Mouse (Mus musculus): ENCODE measurements around the gene Lipa. TPM values are rescaled to one million over a fixed set of nuclear protein-coding genes. Genes with fewer than 3 reads are reported as not detected.
A peak's percentile ranks its signal among the peaks of the same experiment; 100 is the strongest.

The Lipa gene
- total RNA-seq, 2 experiments from 2014 or later = 10.3 to 11.2 TPM

DNA sequence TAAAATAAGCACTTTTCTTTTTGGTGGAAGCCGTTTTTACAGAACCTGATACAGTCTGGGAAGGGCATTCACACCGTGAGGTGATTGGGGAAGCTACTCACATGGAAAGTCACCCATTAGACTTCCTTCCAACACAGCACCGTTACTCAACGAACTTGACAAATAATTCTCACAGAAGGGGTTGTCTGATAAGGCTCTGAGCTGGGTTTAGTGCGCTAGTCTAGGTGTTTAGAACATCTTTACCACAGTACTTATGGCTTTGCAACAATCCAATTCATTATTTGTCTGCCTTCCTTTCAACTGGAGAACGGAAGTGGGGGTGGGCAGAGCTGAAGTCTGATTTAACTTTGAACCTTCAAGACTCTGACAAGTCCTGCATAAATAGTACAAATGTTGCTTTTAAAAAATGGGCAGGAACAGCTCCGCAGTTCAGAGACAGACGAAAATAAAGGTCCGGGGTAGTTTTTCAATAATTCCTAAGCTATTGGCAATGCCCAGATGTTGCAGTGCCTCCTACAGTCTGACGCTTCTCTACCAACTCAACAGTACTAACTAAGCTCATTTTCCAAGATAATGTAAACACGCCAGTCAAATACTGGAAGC lies 852 bp downstream of the Lipa start:
- DNase-seq = no peak
- intact Hi-C loops (cut with DNase I; ENCODE audit: low total_unique reads) = no loop called here

DNA sequence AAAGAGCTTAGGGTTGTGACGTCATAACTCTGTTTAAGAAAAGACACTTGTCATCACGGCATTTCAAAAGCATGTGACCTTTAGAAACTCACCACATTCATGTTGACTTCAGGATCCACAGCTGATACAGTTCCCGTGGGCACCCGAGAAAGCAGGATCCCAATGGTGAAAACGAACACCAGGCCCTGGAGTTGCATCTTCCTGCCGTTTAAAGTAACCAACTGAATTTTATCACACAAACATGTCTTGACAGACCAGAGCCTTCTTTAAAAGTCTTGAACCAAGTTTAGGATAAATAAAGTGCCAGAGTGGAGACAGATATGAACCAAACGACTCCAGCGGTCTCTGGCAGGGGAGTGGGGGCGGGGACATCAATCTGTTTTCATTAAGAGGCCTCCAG lies 2.6 kb downstream of the Lipa start:
- intact Hi-C loops (cut with DNase I; ENCODE audit: low total_unique reads) = no loop called here

DNA sequence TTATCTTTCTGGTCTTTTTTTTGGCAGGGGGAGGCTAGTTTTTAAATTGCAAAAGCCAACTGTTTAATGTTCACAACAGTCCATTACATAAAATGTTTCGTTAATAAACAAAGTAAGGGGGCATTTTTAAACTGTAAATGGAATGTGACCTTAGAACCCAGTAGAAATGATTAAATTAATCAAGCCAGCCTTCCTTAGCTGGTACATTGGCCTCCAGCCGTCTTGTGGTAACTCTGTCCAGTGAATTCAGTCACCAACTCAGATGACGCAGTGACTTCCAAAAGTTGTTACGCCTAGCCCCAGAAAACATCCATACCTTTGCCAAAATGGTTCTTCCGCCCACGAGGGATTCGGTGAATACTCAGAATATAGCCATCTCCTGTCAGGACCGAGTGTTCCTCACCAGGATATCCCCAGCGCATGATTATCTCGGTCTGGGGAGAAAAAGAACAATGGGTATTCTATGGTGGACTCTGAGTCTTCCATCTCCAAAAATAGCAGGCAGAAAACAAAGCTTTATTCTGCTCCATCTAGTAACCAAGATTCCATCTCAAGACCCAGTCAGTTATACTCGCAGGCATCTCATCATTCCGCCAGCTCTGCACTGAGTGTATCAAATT lies 4.1 kb downstream of the Lipa start:
- DNase-seq = no peak
- intact Hi-C loops (cut with DNase I; ENCODE audit: low total_unique reads) = no loop called here

More for the DNA sequence above, 2.6 kb downstream of the Lipa start:
- no peak for DNase-seq

- DNase-seq = no peak
- intact Hi-C loops (cut with DNase I; ENCODE audit: low total_unique reads) = no loop called here
These were observed 5.3 kb downstream of the Lipa start for GRCm38 (mm10) chr19:34521978-34522377.

GRCm38 (mm10) chr19:34521361-34521760 lies 5.9 kb downstream of the Lipa start:
- DNase-seq = no peak
- intact Hi-C loops (cut with DNase I; ENCODE audit: low total_unique reads) = no loop called here

GRCm38 (mm10) chr19:34520051-34520450 lies 7.2 kb downstream of the Lipa start:
- no peak for DNase-seq
- intact Hi-C loops (cut with DNase I; ENCODE audit: low total_unique reads) = no loop called here

DNA sequence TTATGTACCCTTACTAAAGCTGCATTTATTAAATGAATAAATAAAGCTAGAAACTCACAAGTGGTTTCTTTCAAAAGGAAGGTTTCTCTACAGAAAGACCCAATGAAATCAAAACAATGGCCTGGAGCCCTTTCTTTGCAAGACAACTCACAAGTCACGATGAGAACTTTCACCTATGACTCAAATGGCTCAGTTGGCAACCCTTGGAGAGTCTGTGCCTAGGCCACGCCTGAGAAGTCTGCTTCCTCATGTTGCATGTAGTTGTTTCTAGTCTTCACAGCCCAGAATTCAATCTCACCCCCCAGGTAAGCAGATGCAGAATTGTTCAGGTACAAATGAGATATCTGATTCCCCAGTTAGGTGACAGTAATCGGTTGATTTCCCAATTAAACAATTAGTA lies 7.6 kb downstream of the Lipa start:
- DNase-seq = no peak
- intact Hi-C loops (cut with DNase I; ENCODE audit: low total_unique reads) = no loop called here

GRCm38 (mm10) chr19:34518786-34519185 lies 8.5 kb downstream of the Lipa start:
- intact Hi-C loops (cut with DNase I; ENCODE audit: low total_unique reads) = no loop called here
- no peak for DNase-seq

GRCm38 (mm10) chr19:34517812-34518594 lies 9.3 kb downstream of the Lipa start:
- DNase-seq = no peak

DNA sequence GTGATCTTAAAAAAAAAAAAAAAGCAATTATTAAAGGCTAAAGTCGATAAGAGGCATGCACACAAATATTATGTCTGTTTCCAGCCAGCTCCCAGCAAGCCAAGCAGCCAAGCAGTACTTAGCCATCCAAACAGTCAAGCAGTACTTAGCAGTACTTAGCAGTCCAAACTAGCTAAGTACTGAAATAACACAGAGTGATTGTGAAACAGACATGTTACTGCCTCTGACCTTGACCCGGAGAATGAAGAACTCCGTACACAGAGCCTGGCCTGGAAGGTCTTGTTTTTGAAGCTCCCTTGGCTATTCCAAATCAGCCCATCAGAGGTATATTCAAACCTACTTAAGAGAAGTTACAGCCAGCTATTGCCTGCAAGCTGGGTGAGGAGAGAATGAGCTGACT lies 10.1 kb downstream of the Lipa start:
- intact Hi-C loops (cut with DNase I; ENCODE audit: low total_unique reads) = no loop called here
- DNase-seq = no peak

More at GRCm38 (mm10) chr19:34517812-34518594, 9.3 kb downstream of the Lipa start:
- intact Hi-C loops (cut with DNase I; ENCODE audit: low total_unique reads) = no loop called here

- no peak for DNase-seq
- intact Hi-C loops (cut with DNase I; ENCODE audit: low total_unique reads) = no loop called here
These were observed 10.9 kb downstream of the Lipa start for GRCm38 (mm10) chr19:34516346-34516745.

- intact Hi-C loops (cut with DNase I; ENCODE audit: low total_unique reads) = no loop called here
- DNase-seq = no peak
These were observed 11.6 kb downstream of the Lipa start for GRCm38 (mm10) chr19:34515681-34516080.

DNA sequence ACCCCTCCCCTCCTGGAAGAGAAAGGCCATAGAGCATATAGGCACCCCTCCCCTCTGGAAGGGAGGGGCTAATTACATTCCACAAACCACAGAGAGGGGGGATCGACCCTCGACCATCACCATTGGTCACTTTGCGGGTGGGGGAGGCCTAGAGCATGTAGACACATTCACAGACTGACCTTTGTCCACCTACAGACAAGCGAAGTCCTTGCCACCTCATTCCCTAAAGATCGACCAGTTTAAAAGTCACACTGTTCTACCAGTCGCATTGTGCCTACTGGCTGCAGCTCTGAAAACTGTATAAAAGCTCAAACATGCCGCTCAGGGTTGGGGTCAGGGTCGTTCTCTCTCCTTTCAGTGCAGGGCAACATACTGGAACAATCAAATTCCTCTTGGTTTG lies 15.7 kb downstream of the Lipa start:
- intact Hi-C loops (cut with DNase I; ENCODE audit: low total_unique reads) = no loop called here
- no peak for DNase-seq

GRCm38 (mm10) chr19:34510717-34511116 lies 16.6 kb downstream of the Lipa start:
- no peak for DNase-seq
- intact Hi-C loops (cut with DNase I; ENCODE audit: low total_unique reads) = no loop called here

DNA sequence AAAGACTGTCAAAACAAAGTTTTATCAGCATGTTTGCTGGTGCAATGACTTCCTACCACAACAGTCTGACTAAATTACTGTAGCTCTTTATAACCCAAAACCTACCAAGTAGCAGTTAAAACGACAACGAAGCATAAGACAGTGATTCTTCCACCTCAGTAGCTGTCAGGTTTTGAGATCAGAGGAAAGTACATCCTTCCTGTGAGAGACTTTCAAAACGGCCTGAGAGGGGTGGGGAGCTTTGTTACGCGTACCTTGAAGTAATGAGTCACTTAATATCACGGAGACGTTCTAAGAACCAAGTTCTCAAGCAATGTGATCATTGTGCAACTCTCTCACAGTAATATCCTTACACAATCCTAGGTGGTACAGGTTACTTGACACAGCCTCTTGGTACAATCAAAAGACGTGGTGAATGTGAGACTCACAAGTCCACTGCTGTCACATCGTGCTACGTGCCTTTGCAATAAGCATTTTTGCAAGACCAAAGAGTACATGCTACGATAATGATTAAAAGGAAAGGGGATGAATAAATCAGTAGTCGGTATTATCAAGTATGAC lies 22.0 kb downstream of the Lipa start:
- no peak for DNase-seq
- intact Hi-C loops (cut with DNase I; ENCODE audit: low total_unique reads) = no loop called here

DNA sequence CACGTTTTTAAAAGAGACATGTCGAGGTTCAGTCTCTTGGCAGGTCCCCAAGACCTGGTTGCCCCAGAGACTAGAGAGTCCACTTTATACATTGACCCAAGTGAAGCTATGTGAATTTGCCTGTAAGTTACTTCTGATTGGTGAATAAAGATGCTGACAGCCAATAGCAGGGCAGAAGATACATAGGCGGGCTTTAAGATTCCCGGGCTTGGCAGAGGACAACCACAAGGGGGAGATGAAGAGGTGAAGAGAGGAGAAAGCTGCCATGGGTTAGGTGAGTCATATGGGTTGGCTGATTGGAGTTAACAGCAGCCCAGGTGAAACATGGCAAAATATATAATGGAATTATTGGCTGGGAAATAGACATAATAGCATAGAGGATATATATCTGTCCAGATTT lies 26.5 kb downstream of the Lipa start:
- intact Hi-C loops (cut with DNase I; ENCODE audit: low total_unique reads) = no loop called here
- DNase-seq = peak; percentile 61

GRCm38 (mm10) chr19:34496353-34496752 lies 30.9 kb downstream of the Lipa start:
- DNase-seq = no peak
- intact Hi-C loops (cut with DNase I; ENCODE audit: low total_unique reads) = no loop called here

DNA sequence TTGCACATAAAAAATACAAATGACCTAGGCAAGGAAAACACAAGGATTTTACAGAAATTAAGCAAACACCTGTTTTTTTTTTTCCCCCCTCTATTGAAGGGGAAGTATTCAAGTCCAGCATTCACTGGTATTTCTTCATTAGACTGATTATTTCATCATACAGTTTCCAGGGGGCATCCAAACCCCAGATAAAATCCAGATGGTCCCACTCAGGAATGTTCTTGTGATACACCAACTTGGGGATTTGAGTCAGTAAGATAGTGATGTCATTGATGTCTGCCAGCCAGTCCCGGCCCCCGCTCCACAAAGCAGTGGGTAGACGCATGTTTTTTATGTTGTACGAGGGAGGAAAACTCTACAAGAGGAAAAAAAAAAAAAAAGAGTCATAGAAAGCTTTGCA lies 33.4 kb downstream of the Lipa start:
- intact Hi-C loops (cut with DNase I; ENCODE audit: low total_unique reads) = no loop called here
- DNase-seq = no peak

- DNase-seq = peak; percentile 34
- intact Hi-C loops (cut with DNase I; ENCODE audit: low total_unique reads) = no loop called here
These were observed 43.7 kb downstream of the Lipa start for GRCm38 (mm10) chr19:34483547-34483946.
